Mouse (Mus musculus): Measurements from ENCODE around the gene Mepce.

Mepce gene

GRCm38 (mm10) chr5:137777267-137777845 lies 10.1 kb downstream of the Mepce start:
- TF ChIP-seq NANOG (IDR thresholded peaks at IDR 0.05; ENCODE audit: borderline replicate concordance, low read length) (no peak), POU5F1 (IDR thresholded peaks at IDR 0.05; ENCODE audit: borderline replicate concordance, low read length) (no peak), CTCF (conservative IDR thresholded peaks at IDR 0.05; ENCODE audit: low read length) (no peak)
- Histone ChIP-seq H3K9me3 (ENCODE audit: low read length) (no peaks in the 10 kb centered on the region), H3K4me1 (replicated peaks; ENCODE audit: low read depth, low read length) (peaks cover 75% of the 10 kb centered on the region), H3K27me3 (ENCODE audit: insufficient read depth, low read length) (no peaks in the 10 kb centered on the region), H3K4me3 (replicated peaks; ENCODE audit: low read length) (peak overlapping the region; percentile 99; the same call in 1 of the 2 replicates), H3K36me3 (ENCODE audit: insufficient read depth, low read length) (peaks cover 28% of the 10 kb centered on the region)

GRCm38 (mm10) chr5:137776408-137776918 lies 11.0 kb downstream of the Mepce start:
- Histone ChIP-seq H3K36me3 (ENCODE audit: insufficient read depth, low read length) (peaks cover 19% of the 10 kb centered on the region), H3K4me1 (replicated peaks; ENCODE audit: low read depth, low read length) (peaks cover 69% of the 10 kb centered on the region), H3K27me3 (ENCODE audit: insufficient read depth, low read length) (no peaks in the 10 kb centered on the region), H3K4me3 (replicated peaks; ENCODE audit: low read length) (peak overlapping the region; percentile 61), H3K9me3 (ENCODE audit: low read length) (no peaks in the 10 kb centered on the region)
- TF ChIP-seq NANOG (IDR thresholded peaks at IDR 0.05; ENCODE audit: borderline replicate concordance, low read length) (no peak), CTCF (conservative IDR thresholded peaks at IDR 0.05; ENCODE audit: low read length) (no peak), POU5F1 (IDR thresholded peaks at IDR 0.05; ENCODE audit: borderline replicate concordance, low read length) (no peak)

GRCm38 (mm10) chr5:137775587-137776290 lies 11.7 kb downstream of the Mepce start:
- TF ChIP-seq NANOG (IDR thresholded peaks at IDR 0.05; ENCODE audit: borderline replicate concordance, low read length) (no peak), POU5F1 (IDR thresholded peaks at IDR 0.05; ENCODE audit: borderline replicate concordance, low read length) (no peak), CTCF (conservative IDR thresholded peaks at IDR 0.05; ENCODE audit: low read length) (no peak)
- H3K9me3 ChIP-seq (ENCODE audit: low read length): no peaks in the 10 kb centered on the region
- H3K4me1 ChIP-seq (replicated peaks; ENCODE audit: low read depth, low read length): peaks cover 63% of the 10 kb centered on the region
- H3K36me3 ChIP-seq (ENCODE audit: insufficient read depth, low read length): peaks cover 11% of the 10 kb centered on the region
- H3K27me3 ChIP-seq (ENCODE audit: insufficient read depth, low read length): no peaks in the 10 kb centered on the region
- H3K4me3 ChIP-seq (replicated peaks; ENCODE audit: low read length): peak overlapping the region; percentile 61

- H3K4me1 ChIP-seq (replicated peaks; ENCODE audit: low read depth, low read length): peaks cover 65% of the 10 kb centered on the region
- H3K9me3 ChIP-seq (ENCODE audit: low read length): no peaks in the 10 kb centered on the region
- no peak overlapping the region for H3K4me3 ChIP-seq (replicated peaks; ENCODE audit: low read length)
- no peaks in the 10 kb centered on the region for H3K36me3 ChIP-seq (ENCODE audit: insufficient read depth, low read length)
- TF ChIP-seq POU5F1 (IDR thresholded peaks at IDR 0.05; ENCODE audit: borderline replicate concordance, low read length) (no peak), NANOG (IDR thresholded peaks at IDR 0.05; ENCODE audit: borderline replicate concordance, low read length) (no peak), CTCF (conservative IDR thresholded peaks at IDR 0.05; ENCODE audit: low read length) (no peak)
- H3K27me3 ChIP-seq (ENCODE audit: insufficient read depth, low read length): no peaks in the 10 kb centered on the region
These were observed 14.7 kb downstream of the Mepce start for GRCm38 (mm10) chr5:137772755-137773154.

- TF ChIP-seq POU5F1 (IDR thresholded peaks at IDR 0.05; ENCODE audit: borderline replicate concordance, low read length) (no peak), CTCF (conservative IDR thresholded peaks at IDR 0.05; ENCODE audit: low read length) (peak; percentile 91)
- no peak overlapping the region for H3K4me3 ChIP-seq (replicated peaks; ENCODE audit: low read length)
- peaks cover 48% of the 10 kb centered on the region for H3K4me1 ChIP-seq (replicated peaks; ENCODE audit: low read depth, low read length)
- H3K9me3 ChIP-seq (ENCODE audit: low read length): no peaks in the 10 kb centered on the region
- H3K36me3 ChIP-seq (ENCODE audit: insufficient read depth, low read length): no peaks in the 10 kb centered on the region
- H3K27me3 ChIP-seq (ENCODE audit: insufficient read depth, low read length): no peaks in the 10 kb centered on the region
These were observed 16.7 kb downstream of the Mepce start for GRCm38 (mm10) chr5:137770709-137771108.

GRCm38 (mm10) chr5:137768475-137768874 lies 19.0 kb downstream of the Mepce start:
- TF ChIP-seq POU5F1 (IDR thresholded peaks at IDR 0.05; ENCODE audit: borderline replicate concordance, low read length): no peak
- TF ChIP-seq CTCF (conservative IDR thresholded peaks at IDR 0.05; ENCODE audit: low read length): no peak
- TF ChIP-seq NANOG (IDR thresholded peaks at IDR 0.05; ENCODE audit: borderline replicate concordance, low read length): no peak
- H3K4me1 ChIP-seq (replicated peaks; ENCODE audit: low read depth, low read length): peaks cover 56% of the 10 kb centered on the region
- H3K4me3 ChIP-seq (replicated peaks; ENCODE audit: low read length): no peak overlapping the region
- H3K36me3 ChIP-seq (ENCODE audit: insufficient read depth, low read length): no peaks in the 10 kb centered on the region
- no peaks in the 10 kb centered on the region for H3K9me3 ChIP-seq (ENCODE audit: low read length)
- H3K27me3 ChIP-seq (ENCODE audit: insufficient read depth, low read length): no peaks in the 10 kb centered on the region

GRCm38 (mm10) chr5:137766270-137766669 lies 21.2 kb downstream of the Mepce start:
- H3K9me3 ChIP-seq (ENCODE audit: low read length): no peaks in the 10 kb centered on the region
- H3K4me3 ChIP-seq (replicated peaks; ENCODE audit: low read length): no peak overlapping the region
- no peaks in the 10 kb centered on the region for H3K36me3 ChIP-seq (ENCODE audit: insufficient read depth, low read length)
- H3K27me3 ChIP-seq (ENCODE audit: insufficient read depth, low read length): no peaks in the 10 kb centered on the region
- TF ChIP-seq CTCF (conservative IDR thresholded peaks at IDR 0.05; ENCODE audit: low read length) (peak; percentile 62), NANOG (IDR thresholded peaks at IDR 0.05; ENCODE audit: borderline replicate concordance, low read length) (no peak), POU5F1 (IDR thresholded peaks at IDR 0.05; ENCODE audit: borderline replicate concordance, low read length) (no peak)
- H3K4me1 ChIP-seq (replicated peaks; ENCODE audit: low read depth, low read length): peaks cover 46% of the 10 kb centered on the region

- no peaks in the 10 kb centered on the region for H3K36me3 ChIP-seq (ENCODE audit: insufficient read depth, low read length)
These were observed 22.7 kb downstream of the Mepce start for GRCm38 (mm10) chr5:137764609-137765340.

More at GRCm38 (mm10) chr5:137764609-137765340, 22.7 kb downstream of the Mepce start:
- peaks cover 46% of the 10 kb centered on the region for H3K4me1 ChIP-seq (replicated peaks; ENCODE audit: low read depth, low read length)
- TF ChIP-seq CTCF (conservative IDR thresholded peaks at IDR 0.05; ENCODE audit: low read length): no peak
- no peak for TF ChIP-seq NANOG (IDR thresholded peaks at IDR 0.05; ENCODE audit: borderline replicate concordance, low read length)
- no peak for TF ChIP-seq POU5F1 (IDR thresholded peaks at IDR 0.05; ENCODE audit: borderline replicate concordance, low read length)
- H3K9me3 ChIP-seq (ENCODE audit: low read length): no peaks in the 10 kb centered on the region
- no peaks in the 10 kb centered on the region for H3K27me3 ChIP-seq (ENCODE audit: insufficient read depth, low read length)
- 0 out of 2 replicates have a peak overlapping the region, but pooled peaks have one; percentile 10 for H3K4me3 ChIP-seq (replicated peaks; ENCODE audit: low read length)
